Mouse (Mus musculus) limb, embryonic 12.5 days (tissue): Measurements from ENCODE around the gene Aldh3b1. TPM values are rescaled to one million over a fixed set of nuclear protein-coding genes. Genes with fewer than 3 reads are reported as not detected.

ENCODE experiments used
- ATAC-seq: fragments of 200-750 bp; cut with Nextera tagmentation; 2 replicates; pipeline ENCODE4 v1.8.0; 2017; ENCODE audit warnings: low read depth, moderate TSS enrichment; ENCODE audit not compliant: insufficient number of reproducible peaks, insufficient read depth, low FRiP score, low TSS enrichment
- H3K27ac ChIP-seq: fragments of 300-500 bp; sonication (generic); 2 replicates; pipeline ENCODE4 v1.5.1; 2016; ENCODE audit warnings: mild to moderate bottlenecking, moderate library complexity
- H3K27me3 ChIP-seq: fragments of 300-500 bp; sonication (generic); 2 replicates; pipeline ENCODE4 v1.6.1; 2016; ENCODE audit warnings: mild to moderate bottlenecking, moderate library complexity
- H3K36me3 ChIP-seq: fragments of 300-500 bp; sonication (generic); 2 replicates; pipeline ENCODE4 v1.6.1; 2016; ENCODE audit warnings: mild to moderate bottlenecking, moderate library complexity
- H3K4me1 ChIP-seq: fragments of 300-500 bp; sonication (generic); replicated peaks from 2 replicates; pipeline ENCODE4 v1.6.1; 2016
- H3K4me2 ChIP-seq: fragments of 300-500 bp; sonication (generic); 2 replicates; pipeline ENCODE4 v1.6.1; 2016; ENCODE audit warnings: mild to moderate bottlenecking, moderate library complexity
- H3K4me3 ChIP-seq: fragments of 300-500 bp; sonication (generic); replicated peaks from 2 replicates; pipeline ENCODE4 v1.5.1; 2016; ENCODE audit warnings: mild to moderate bottlenecking
- H3K9ac ChIP-seq: fragments of 300-500 bp; sonication (generic); replicated peaks from 2 replicates; pipeline ENCODE4 v1.6.1; 2016; ENCODE audit warnings: mild to moderate bottlenecking, moderate library complexity
- H3K9me3 ChIP-seq: fragments of 300-500 bp; sonication (generic); 2 replicates; pipeline ENCODE4 v1.6.1; 2016; ENCODE audit warnings: mild to moderate bottlenecking, moderate library complexity
- WGBS: fragments of 180-500 bp; shearing (Covaris S2); methylation state at CpG from one replicate; pipeline ENCODE4 v1.1.7; 2016; 5-methylcytosine and 5-hydroxymethylcytosine counted together
- polyA plus RNA-seq: library from polyadenylated mRNA; unstranded; fragments of >200 nt; fragmentation: Nextera tagmentation; extraction: Ambion mirVana; gene quantifications from 2 replicates; pipeline ENCODE4 v1.2.1, GENCODE M21; 2016

Aldh3b1 gene
- polyA plus RNA-seq, 1 experiment from 2014 or later: 0.65 TPM

- H3K4me2 ChIP-seq: peak overlapping the region; percentile 9; the same call in 1 of the 2 replicates
- H3K4me3 ChIP-seq: no peak overlapping the region
- no peak for ATAC-seq
- no peak overlapping the region for H3K27ac ChIP-seq
- H3K4me1 ChIP-seq: no peaks in the 10 kb centered on the region
- H3K27me3 ChIP-seq: peaks cover 16% of the 10 kb centered on the region
- no peak overlapping the region for H3K9ac ChIP-seq
- WGBS: 18% methylated on average over 27 of the region's 27 CpGs
- no peaks in the 10 kb centered on the region for H3K9me3 ChIP-seq
- H3K36me3 ChIP-seq: no peaks in the 10 kb centered on the region
Measured at GRCm38 (mm10) chr19:3942986-3943735, 13.6 kb upstream of the Aldh3b1 start.

- no peak overlapping the region for H3K4me3 ChIP-seq
- 73% methylated on average over 7 of the region's 7 CpGs for WGBS
- no peak overlapping the region for H3K4me2 ChIP-seq
- no peak overlapping the region for H3K27ac ChIP-seq
- no peaks in the 10 kb centered on the region for H3K4me1 ChIP-seq
- ATAC-seq: no peak
- H3K27me3 ChIP-seq: peaks cover 16% of the 10 kb centered on the region
- no peak overlapping the region for H3K9ac ChIP-seq
- H3K36me3 ChIP-seq: no peaks in the 10 kb centered on the region
- no peaks in the 10 kb centered on the region for H3K9me3 ChIP-seq
Measured at GRCm38 (mm10) chr19:3942315-3942714, 12.7 kb upstream of the Aldh3b1 start.

GRCm38 (mm10) chr19:3935896-3936850 is 6.6 kb upstream of the Aldh3b1 start:
- H3K9me3 ChIP-seq: no peaks in the 10 kb centered on the region
- peaks cover 12% of the 10 kb centered on the region for H3K4me1 ChIP-seq
- no peaks in the 10 kb centered on the region for H3K36me3 ChIP-seq
- no peak for ATAC-seq
- no peak overlapping the region for H3K27ac ChIP-seq
- peaks cover 12% of the 10 kb centered on the region; the same call in 1 of the 2 replicates for H3K27me3 ChIP-seq
- H3K4me3 ChIP-seq: peak overlapping the region; percentile 50
- peak overlapping the region; percentile 87 for H3K4me2 ChIP-seq
- H3K9ac ChIP-seq: peak overlapping the region; percentile 56
- 9% methylated on average over 22 of the region's 22 CpGs for WGBS

- H3K4me1 ChIP-seq: peaks cover 12% of the 10 kb centered on the region
- H3K36me3 ChIP-seq: no peaks in the 10 kb centered on the region
- H3K9ac ChIP-seq: peak within 1 kb of the TSS; percentile 56
- H3K4me2 ChIP-seq: peak within 1 kb of the TSS; percentile 87
- peaks cover 12% of the 10 kb centered on the region; the same call in 1 of the 2 replicates for H3K27me3 ChIP-seq
- H3K27ac ChIP-seq: no peak within 1 kb of the TSS
- H3K9me3 ChIP-seq: no peaks in the 10 kb centered on the region
- peak within 1 kb of the TSS; percentile 50 for H3K4me3 ChIP-seq
- ATAC-seq: peak; percentile 86
- WGBS: 5% methylated on average over 42 of the region's 42 CpGs
Measured at GRCm38 (mm10) chr19:3935032-3935895, 5.7 kb upstream of the Aldh3b1 start, which contains the start of gene Unc93b1. Unc93b1 (plus strand) TSS chr19:3935186.

- Histone ChIP-seq H3K4me3 (no peak overlapping the region), H3K36me3 (no peaks in the 10 kb centered on the region), H3K4me1 (peaks cover 19% of the 10 kb centered on the region), H3K9me3 (no peaks in the 10 kb centered on the region), H3K27ac (no peak overlapping the region), H3K9ac (no peak overlapping the region), H3K27me3 (peaks cover 7% of the 10 kb centered on the region; the same call in 1 of the 2 replicates), H3K4me2 (no peak overlapping the region)
- ATAC-seq: no peak
- WGBS: 91% methylated on average over 9 of the region's 9 CpGs
Measured at GRCm38 (mm10) chr19:3931716-3932115, 2.1 kb upstream of the Aldh3b1 start.

GRCm38 (mm10) chr19:3930262-3931057 is 852 bp upstream of the Aldh3b1 start:
- Histone ChIP-seq H3K27me3 (no peaks in the 10 kb centered on the region), H3K36me3 (no peaks in the 10 kb centered on the region), H3K27ac (no peak overlapping the region), H3K9me3 (no peaks in the 10 kb centered on the region), H3K4me2 (no peak overlapping the region), H3K4me1 (peaks cover 10% of the 10 kb centered on the region), H3K4me3 (no peak overlapping the region), H3K9ac (0 out of 2 replicates have a peak overlapping the region, but pooled peaks have one; percentile 4)
- ATAC-seq: no peak
- WGBS: 80% methylated on average over 21 of the region's 21 CpGs

- 79% methylated on average over 4 of the region's 4 CpGs for WGBS
- ATAC-seq: no peak
- H3K4me2 ChIP-seq: no peak overlapping the region
Measured at GRCm38 (mm10) chr19:3928779-3929178, 829 bp downstream of the Aldh3b1 start.

GRCm38 (mm10) chr19:3927989-3928388 is 1.6 kb downstream of the Aldh3b1 start:
- no peak for ATAC-seq

More at GRCm38 (mm10) chr19:3928779-3929178, 829 bp downstream of the Aldh3b1 start:
- Histone ChIP-seq H3K27ac (no peak overlapping the region; the same call in 1 of the 2 replicates), H3K4me1 (peaks cover 7% of the 10 kb centered on the region), H3K9ac (no peak overlapping the region), H3K9me3 (no peaks in the 10 kb centered on the region), H3K36me3 (no peaks in the 10 kb centered on the region), H3K27me3 (no peaks in the 10 kb centered on the region), H3K4me3 (no peak overlapping the region)

GRCm38 (mm10) chr19:3926685-3927084 is 2.9 kb downstream of the Aldh3b1 start:
- H3K4me1 ChIP-seq: peaks cover 7% of the 10 kb centered on the region
- ATAC-seq: no peak
- no peak overlapping the region for H3K4me2 ChIP-seq
- H3K9me3 ChIP-seq: no peaks in the 10 kb centered on the region
- no peak overlapping the region for H3K9ac ChIP-seq
- H3K27me3 ChIP-seq: no peaks in the 10 kb centered on the region
- WGBS: 69% methylated on average over 6 of the region's 6 CpGs
- H3K27ac ChIP-seq: no peak overlapping the region
- no peak overlapping the region for H3K4me3 ChIP-seq
- no peaks in the 10 kb centered on the region for H3K36me3 ChIP-seq

More at GRCm38 (mm10) chr19:3927989-3928388, 1.6 kb downstream of the Aldh3b1 start:
- Histone ChIP-seq H3K9me3 (no peaks in the 10 kb centered on the region), H3K36me3 (no peaks in the 10 kb centered on the region), H3K4me1 (peaks cover 7% of the 10 kb centered on the region), H3K4me2 (no peak overlapping the region), H3K4me3 (no peak overlapping the region), H3K27ac (no peak overlapping the region), H3K27me3 (no peaks in the 10 kb centered on the region), H3K9ac (no peak overlapping the region)
- WGBS: 85% methylated on average over 4 of the region's 4 CpGs

- Histone ChIP-seq H3K27me3 (no peaks in the 10 kb centered on the region), H3K4me2 (no peak overlapping the region), H3K4me1 (peaks cover 7% of the 10 kb centered on the region), H3K4me3 (no peak overlapping the region), H3K27ac (no peak overlapping the region), H3K36me3 (no peaks in the 10 kb centered on the region), H3K9ac (no peak overlapping the region), H3K9me3 (no peaks in the 10 kb centered on the region)
- no peak for ATAC-seq
- WGBS: 62% methylated on average over 3 of the region's 3 CpGs
Measured at GRCm38 (mm10) chr19:3926279-3926678, 3.3 kb downstream of the Aldh3b1 start.
